Mouse (Mus musculus) midbrain, embryonic 15.5 days (tissue): ENCODE measurements around the gene Uroc1. TPM values are rescaled to one million over a fixed set of nuclear protein-coding genes. Genes with fewer than 3 reads are reported as not detected.

Experiments
- ATAC-seq: fragments of 200-750 bp; cut with Nextera tagmentation; replicated peaks from 2 replicates; pipeline ENCODE4 v1.8.0; 2017; ENCODE audit warnings: moderate TSS enrichment
- H3K27ac ChIP-seq: fragments of 300-500 bp; sonication (generic); 2 replicates; pipeline ENCODE4 v1.5.1; 2015; ENCODE audit warnings: mild to moderate bottlenecking, inconsistent platforms
- H3K27me3 ChIP-seq: fragments of 300-500 bp; sonication (generic); replicated peaks from 2 replicates; pipeline ENCODE4 v1.6.1; 2015; ENCODE audit warnings: inconsistent platforms
- H3K36me3 ChIP-seq: fragments of 300-500 bp; sonication (generic); replicated peaks from 2 replicates; pipeline ENCODE4 v1.6.1; 2015; ENCODE audit warnings: inconsistent platforms
- H3K4me1 ChIP-seq: fragments of 300-500 bp; sonication (generic); 2 replicates; pipeline ENCODE4 v1.6.1; 2015; ENCODE audit warnings: inconsistent platforms
- H3K4me2 ChIP-seq: fragments of 300-500 bp; sonication (generic); 2 replicates; pipeline ENCODE4 v1.6.1; 2015; ENCODE audit warnings: inconsistent platforms, mild to moderate bottlenecking, moderate library complexity
- H3K4me3 ChIP-seq: fragments of 300-500 bp; sonication (generic); 2 replicates; pipeline ENCODE4 v1.5.1; 2015; ENCODE audit warnings: mild to moderate bottlenecking, inconsistent platforms
- H3K9ac ChIP-seq: fragments of 300-500 bp; sonication (generic); 2 replicates; pipeline ENCODE4 v1.6.1; 2015; ENCODE audit warnings: mild to moderate bottlenecking, inconsistent platforms
- H3K9me3 ChIP-seq: fragments of 300-500 bp; sonication (generic); 2 replicates; pipeline ENCODE4 v1.6.1; 2016; ENCODE audit warnings: inconsistent platforms
- WGBS: fragments of 180-500 bp; shearing (Covaris S2); methylation state at CpG from one replicate; pipeline ENCODE4 v1.1.7; 2015; ENCODE audit warnings: mixed read lengths; 5-methylcytosine and 5-hydroxymethylcytosine counted together
- polyA plus RNA-seq: library from polyadenylated mRNA; unstranded; fragments of >200 nt; fragmentation: Nextera tagmentation; extraction: Ambion mirVana; gene quantifications from 2 replicates; pipeline ENCODE4 v1.2.1, GENCODE M21; 2015

The Uroc1 gene
- polyA plus RNA-seq, 1 experiment from 2014 or later: not detected

- Histone ChIP-seq H3K27ac (no peak overlapping the region), H3K36me3 (no peaks in the 10 kb centered on the region), H3K9me3 (no peaks in the 10 kb centered on the region), H3K4me2 (no peak overlapping the region), H3K4me3 (no peak overlapping the region), H3K9ac (no peak overlapping the region), H3K4me1 (peaks cover 4% of the 10 kb centered on the region; the same call in 1 of the 2 replicates), H3K27me3 (no peaks in the 10 kb centered on the region)
- ATAC-seq: no peak
- 74% methylated on average over 3 of the region's 3 CpGs for WGBS
These were observed 9.1 kb upstream of the Uroc1 start for GRCm38 (mm10) chr6:90324026-90324425.

- H3K36me3 ChIP-seq: no peaks in the 10 kb centered on the region
- peaks cover 4% of the 10 kb centered on the region; the same call in 1 of the 2 replicates for H3K4me1 ChIP-seq
- WGBS: 69% methylated on average over 3 of the region's 3 CpGs
- H3K4me2 ChIP-seq: no peak overlapping the region
- no peak for ATAC-seq
- no peak overlapping the region for H3K27ac ChIP-seq
- H3K9me3 ChIP-seq: no peaks in the 10 kb centered on the region
- H3K27me3 ChIP-seq: no peaks in the 10 kb centered on the region
- H3K4me3 ChIP-seq: no peak overlapping the region
- H3K9ac ChIP-seq: no peak overlapping the region
These were observed 8.6 kb upstream of the Uroc1 start for GRCm38 (mm10) chr6:90324463-90324862.

- Histone ChIP-seq H3K9me3 (no peaks in the 10 kb centered on the region), H3K9ac (no peak within 1 kb of the TSS), H3K36me3 (no peaks in the 10 kb centered on the region), H3K4me1 (peaks cover 4% of the 10 kb centered on the region; the same call in 1 of the 2 replicates), H3K27me3 (no peaks in the 10 kb centered on the region), H3K4me3 (no peak within 1 kb of the TSS), H3K4me2 (peak within 1 kb of the TSS; percentile 40), H3K27ac (no peak within 1 kb of the TSS)
- WGBS: 9% methylated on average over 22 of the region's 22 CpGs
- no peak for ATAC-seq
These were observed 8.1 kb upstream of the Uroc1 start, which contains the start of gene Chst13 for GRCm38 (mm10) chr6:90324991-90325390. Gene Chst13, minus strand, starts transcription at chr6:90325185.

- Histone ChIP-seq H3K4me3 (no peak overlapping the region), H3K4me1 (peaks cover 4% of the 10 kb centered on the region; the same call in 1 of the 2 replicates), H3K27me3 (no peaks in the 10 kb centered on the region), H3K9me3 (no peaks in the 10 kb centered on the region), H3K4me2 (no peak overlapping the region), H3K9ac (no peak overlapping the region), H3K36me3 (no peaks in the 10 kb centered on the region), H3K27ac (no peak overlapping the region)
- 23% methylated on average over 6 of the region's 6 CpGs for WGBS
- no peak for ATAC-seq
These were observed 5.4 kb upstream of the Uroc1 start for GRCm38 (mm10) chr6:90327670-90328069.

- no peak overlapping the region for H3K4me3 ChIP-seq
- no peak overlapping the region for H3K27ac ChIP-seq
- 14% methylated on average over 1 of the region's 1 CpGs for WGBS
- no peak overlapping the region for H3K4me2 ChIP-seq
- no peaks in the 10 kb centered on the region for H3K9me3 ChIP-seq
- H3K27me3 ChIP-seq: no peaks in the 10 kb centered on the region
- H3K4me1 ChIP-seq: peaks cover 2% of the 10 kb centered on the region; the same call in 1 of the 2 replicates
- 0 out of 2 replicates have a peak, but pooled peaks have one; percentile 45 for ATAC-seq
- no peaks in the 10 kb centered on the region for H3K36me3 ChIP-seq
- no peak overlapping the region for H3K9ac ChIP-seq
These were observed 3.1 kb upstream of the Uroc1 start for GRCm38 (mm10) chr6:90329953-90330352.

GRCm38 (mm10) chr6:90334244-90334643 lies 1.2 kb downstream of the Uroc1 start:
- WGBS: 83% methylated on average over 3 of the region's 3 CpGs
- Histone ChIP-seq H3K9me3 (no peaks in the 10 kb centered on the region), H3K27me3 (no peaks in the 10 kb centered on the region), H3K4me1 (no peaks in the 10 kb centered on the region), H3K4me3 (no peak overlapping the region), H3K9ac (no peak overlapping the region), H3K4me2 (no peak overlapping the region), H3K36me3 (no peaks in the 10 kb centered on the region), H3K27ac (no peak overlapping the region)
- no peak for ATAC-seq

- no peaks in the 10 kb centered on the region for H3K9me3 ChIP-seq
- H3K4me3 ChIP-seq: no peak overlapping the region
- H3K27ac ChIP-seq: no peak overlapping the region
- no peak overlapping the region for H3K4me2 ChIP-seq
- no peak for ATAC-seq
- no peaks in the 10 kb centered on the region for H3K4me1 ChIP-seq
- H3K36me3 ChIP-seq: no peaks in the 10 kb centered on the region
- no peak overlapping the region for H3K9ac ChIP-seq
- H3K27me3 ChIP-seq: no peaks in the 10 kb centered on the region
- WGBS: 77% methylated on average over 2 of the region's 2 CpGs
These were observed 9.3 kb downstream of the Uroc1 start for GRCm38 (mm10) chr6:90342343-90342742.

- Histone ChIP-seq H3K9ac (no peak overlapping the region), H3K9me3 (no peaks in the 10 kb centered on the region), H3K27me3 (no peaks in the 10 kb centered on the region), H3K4me2 (no peak overlapping the region), H3K27ac (no peak overlapping the region), H3K4me1 (no peaks in the 10 kb centered on the region), H3K36me3 (no peaks in the 10 kb centered on the region), H3K4me3 (no peak overlapping the region)
- WGBS: 80% methylated on average over 4 of the region's 4 CpGs
- no peak for ATAC-seq
These were observed 14.1 kb downstream of the Uroc1 start for GRCm38 (mm10) chr6:90347183-90347582.

GRCm38 (mm10) chr6:90348500-90348899 lies 15.4 kb downstream of the Uroc1 start:
- Histone ChIP-seq H3K9me3 (no peaks in the 10 kb centered on the region), H3K4me3 (no peak overlapping the region), H3K9ac (no peak overlapping the region), H3K4me1 (no peaks in the 10 kb centered on the region), H3K27ac (no peak overlapping the region), H3K4me2 (no peak overlapping the region), H3K36me3 (no peaks in the 10 kb centered on the region), H3K27me3 (no peaks in the 10 kb centered on the region)
- WGBS: 82% methylated on average over 4 of the region's 4 CpGs
- ATAC-seq: no peak

- no peak overlapping the region for H3K9ac ChIP-seq
- H3K9me3 ChIP-seq: no peaks in the 10 kb centered on the region
- no peak overlapping the region for H3K27ac ChIP-seq
- 75% methylated on average over 2 of the region's 2 CpGs for WGBS
- no peak overlapping the region for H3K4me3 ChIP-seq
- H3K4me1 ChIP-seq: no peaks in the 10 kb centered on the region
- ATAC-seq: no peak
- H3K4me2 ChIP-seq: no peak overlapping the region
- no peaks in the 10 kb centered on the region for H3K36me3 ChIP-seq
- H3K27me3 ChIP-seq: no peaks in the 10 kb centered on the region
These were observed 16.9 kb downstream of the Uroc1 start for GRCm38 (mm10) chr6:90350011-90350410.

GRCm38 (mm10) chr6:90358142-90358541 lies 25.1 kb downstream of the Uroc1 start:
- Histone ChIP-seq H3K9me3 (no peaks in the 10 kb centered on the region), H3K36me3 (no peaks in the 10 kb centered on the region), H3K4me1 (peaks cover 3% of the 10 kb centered on the region; the same call in 1 of the 2 replicates), H3K27me3 (no peaks in the 10 kb centered on the region), H3K4me3 (no peak overlapping the region), H3K4me2 (no peak overlapping the region), H3K9ac (no peak overlapping the region), H3K27ac (no peak overlapping the region)
- 69% methylated on average over 5 of the region's 5 CpGs for WGBS
- ATAC-seq: no peak

- no peak overlapping the region for H3K4me2 ChIP-seq
- no peak overlapping the region for H3K4me3 ChIP-seq
- H3K36me3 ChIP-seq: no peaks in the 10 kb centered on the region
- no peak overlapping the region for H3K27ac ChIP-seq
- H3K9me3 ChIP-seq: no peaks in the 10 kb centered on the region
- no peak for ATAC-seq
- H3K27me3 ChIP-seq: no peaks in the 10 kb centered on the region
- WGBS: 50% methylated on average over 2 of the region's 2 CpGs
- H3K4me1 ChIP-seq: peaks cover 3% of the 10 kb centered on the region; the same call in 1 of the 2 replicates
- H3K9ac ChIP-seq: no peak overlapping the region
These were observed 26.4 kb downstream of the Uroc1 start for GRCm38 (mm10) chr6:90359445-90359844.

GRCm38 (mm10) chr6:90360024-90360781 lies 27.1 kb downstream of the Uroc1 start:
- Histone ChIP-seq H3K4me3 (no peak overlapping the region), H3K27ac (no peak overlapping the region), H3K9me3 (no peaks in the 10 kb centered on the region), H3K36me3 (no peaks in the 10 kb centered on the region), H3K9ac (no peak overlapping the region), H3K4me2 (no peak overlapping the region), H3K27me3 (no peaks in the 10 kb centered on the region), H3K4me1 (peaks cover 3% of the 10 kb centered on the region; the same call in 1 of the 2 replicates)
- ATAC-seq: peak; percentile 66
- 56% methylated on average over 7 of the region's 7 CpGs for WGBS
